Mouse (Mus musculus) MEL-GATA-1-ER (cell line): ENCODE data around the gene BC117090.
"Not testable (repeated sequence)": the region's sequence is repeated elsewhere in the genome, so short reads cannot be mapped to it uniquely, and the experiment has no call there.

Source experiments
- DNase-seq: peaks from one replicate; pipeline ENCODE4 v3.0.0-alpha.2; 2012; ENCODE audit warnings: low read depth; ENCODE audit errors: extremely low read depth

The BC117090 gene

GRCm38 (mm10) chr16:36334232-36334631 is at the start of gene BC117090:
Gene BC117090, minus strand, starts transcription at chr16:36334332.
- no peak for DNase-seq

GRCm38 (mm10) chr16:36367648-36368047 is 33.5 kb upstream of the BC117090 start, which contains the start of gene BC100530:
Gene BC100530, minus strand, starts transcription at chr16:36367748.
- not testable (repeated sequence) for DNase-seq

DNA sequence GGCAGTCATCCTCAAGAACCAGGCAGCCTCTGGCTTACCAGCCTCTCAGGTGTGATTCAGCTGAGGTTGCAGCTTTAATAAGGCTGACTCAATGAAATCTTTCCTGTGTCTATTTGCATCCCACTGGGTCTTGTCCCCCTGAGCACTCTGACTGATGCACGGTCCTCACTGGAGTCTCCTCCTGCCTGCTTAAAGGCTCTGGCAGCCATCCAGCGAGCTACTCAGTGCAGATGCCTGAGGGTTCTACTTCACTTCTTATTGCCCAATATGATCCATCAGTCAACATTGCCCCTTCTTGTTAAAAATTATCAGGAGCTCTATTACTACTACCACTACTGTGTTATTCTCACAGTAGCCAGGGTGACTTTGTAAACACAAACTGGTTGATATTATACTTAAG is 3.0 kb upstream of the BC117090 start:
- no peak for DNase-seq

DNA sequence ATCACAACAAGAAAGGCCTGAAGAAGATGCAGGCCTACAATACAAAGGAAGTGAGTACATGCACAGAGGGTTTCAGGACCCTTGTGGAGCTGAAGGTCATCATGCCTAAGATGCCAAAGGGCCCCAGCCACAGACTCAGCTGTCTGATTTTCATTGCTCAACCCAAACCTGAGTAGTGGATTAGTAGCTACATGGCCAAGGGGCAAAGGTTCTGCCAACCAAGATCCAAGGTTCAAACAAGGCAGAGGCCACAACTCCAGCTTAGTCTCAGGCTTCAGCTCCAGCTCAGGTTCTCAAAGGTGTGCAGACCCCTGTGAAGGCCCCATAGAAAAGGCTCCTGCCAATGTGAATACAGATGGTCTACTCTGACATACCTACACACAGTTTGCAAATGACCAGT is 14.8 kb downstream of the BC117090 start:
- DNase-seq: no peak

GRCm38 (mm10) chr16:36316111-36316510 is 18.0 kb downstream of the BC117090 start:
- not testable (repeated sequence) for DNase-seq

GRCm38 (mm10) chr16:36307631-36308030 is 26.5 kb downstream of the BC117090 start:
- DNase-seq: no peak

- no peak for DNase-seq
Measured at GRCm38 (mm10) chr16:36289140-36289539, 45.0 kb downstream of the BC117090 start.

GRCm38 (mm10) chr16:36276796-36277195 is 57.3 kb downstream of the BC117090 start, which contains the start of gene Stfa1:
Gene Stfa1, plus strand, starts transcription at chr16:36276951.
- not testable (repeated sequence) for DNase-seq
